Mouse (Mus musculus) liver, embryonic 14.5 days (tissue): ENCODE results near the gene Igf2r.

ENCODE experiments used
- CTCF ChIP-seq: IDR thresholded peaks from 2 replicates; pipeline ENCODE4 v1.5.1; 2016; ENCODE audit warnings: antibody characterized with exemption, low read depth, control low read depth
- EP300 ChIP-seq: IDR thresholded peaks from 2 replicates; pipeline ENCODE4 v1.6.1; 2016; ENCODE audit warnings: antibody characterized with exemption, low read depth

DNA sequence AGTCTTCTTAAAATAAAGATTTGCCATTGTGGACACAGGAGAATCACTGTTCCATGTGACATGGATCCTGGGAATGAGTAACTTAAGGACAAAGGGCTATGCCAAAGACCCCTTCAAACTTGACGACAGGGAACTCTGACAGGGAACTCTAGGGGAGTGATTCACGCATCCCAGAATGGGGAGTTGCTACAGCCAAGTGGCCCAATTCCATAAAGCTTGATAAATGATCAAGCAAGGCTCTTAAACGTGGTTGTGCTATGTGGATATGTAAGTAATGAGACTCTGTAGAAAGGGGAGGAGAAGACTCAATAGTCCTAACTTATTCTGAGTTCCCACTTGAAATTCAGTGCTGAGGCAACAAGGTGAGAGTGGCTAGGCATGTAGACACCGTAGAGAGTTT, 134.7 kb downstream of the Igf2r start:
- TF ChIP-seq CTCF: no peak
- no peak for TF ChIP-seq EP300
